Mouse (Mus musculus): ENCODE data around the gene Peli1.

Peli1 gene

DNA sequence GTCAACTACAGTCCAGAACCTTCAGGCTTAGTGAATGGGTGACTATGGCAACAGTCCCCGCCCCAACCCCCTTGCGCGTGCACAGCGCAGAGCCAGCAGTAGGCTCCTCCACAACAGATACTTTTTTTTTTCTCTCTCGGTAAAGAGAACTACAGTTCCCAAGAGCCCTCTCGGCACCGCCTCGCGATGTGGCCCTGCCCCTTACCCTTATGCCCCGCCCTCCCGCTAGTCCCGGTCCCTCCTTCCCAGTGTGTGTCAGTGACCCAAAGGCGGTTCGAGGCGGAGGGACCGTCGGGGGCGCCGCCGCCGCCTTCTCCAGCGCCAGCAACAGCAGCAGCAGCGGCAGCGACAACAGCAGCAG, at the start of gene Peli1:
Gene Peli1 (plus strand): TSS at position 225 of the 361 bp plus-strand sequence.
- peak; percentile 94 to 99 for DNase-seq (ENCODE audit: low spot score in 2 of 2)

DNA sequence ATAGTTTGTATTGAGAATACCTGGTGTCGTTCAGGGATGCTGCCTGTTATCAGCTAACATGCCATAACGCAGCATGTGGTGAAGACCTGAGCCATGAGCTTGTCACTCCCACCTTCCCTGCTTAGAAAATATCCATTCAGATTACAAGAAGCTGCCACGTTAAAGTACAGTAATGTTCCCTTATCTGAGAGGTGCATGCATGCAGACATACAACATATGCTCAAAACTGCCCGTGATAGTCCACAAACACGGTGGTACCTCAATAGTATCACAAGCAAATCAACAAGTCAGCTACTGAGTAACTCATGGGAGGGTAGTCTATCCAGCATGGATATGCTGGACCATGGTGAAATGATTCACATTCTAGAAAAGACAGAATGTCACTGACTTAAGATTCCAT, 48.5 kb upstream of the Peli1 start:
- DNase-seq (ENCODE audit: low spot score in 2 of 2): no peak

DNA sequence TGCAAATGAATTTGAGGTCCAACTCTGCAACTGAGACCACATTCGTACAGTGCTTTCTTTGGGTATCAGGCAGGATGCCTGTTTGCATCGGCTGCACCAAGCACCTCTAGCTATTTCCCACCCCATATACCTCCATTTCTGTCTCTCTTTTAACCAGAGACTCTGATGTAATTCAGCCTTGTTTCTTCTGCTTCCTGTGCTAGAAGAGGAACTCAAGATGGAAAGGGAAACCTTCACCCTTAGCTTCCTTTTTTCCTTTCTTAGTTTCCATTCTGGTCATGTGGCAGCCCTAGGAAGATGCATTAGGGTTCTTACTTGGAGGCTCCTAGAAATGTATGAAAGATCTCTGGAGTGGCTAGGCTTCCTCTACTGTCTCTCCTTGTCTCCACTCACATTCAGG, 44.9 kb upstream of the Peli1 start:
- DNase-seq (ENCODE audit: low spot score in 2 of 2): no peak

DNA sequence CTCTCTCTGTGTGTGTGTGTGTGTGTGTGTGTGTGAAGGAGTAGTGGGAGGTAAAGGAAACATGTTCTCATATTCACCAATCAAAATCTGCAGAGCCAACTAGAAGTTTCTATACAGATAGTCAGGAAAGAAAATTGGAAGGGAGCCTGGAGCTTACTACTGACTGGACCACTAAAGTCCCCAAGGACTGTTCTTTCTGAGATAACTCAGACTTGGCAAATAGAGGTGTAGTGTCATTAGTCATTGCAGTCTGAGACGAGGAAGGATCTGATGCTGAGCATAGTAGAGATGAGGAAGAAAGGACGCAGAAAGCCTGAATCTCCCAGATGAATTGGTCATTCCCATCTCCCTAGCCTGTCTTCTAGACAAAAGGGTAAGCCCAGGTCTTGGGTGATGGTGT, 43.2 kb upstream of the Peli1 start:
- no peak for DNase-seq (ENCODE audit: low spot score in 2 of 2)

DNA sequence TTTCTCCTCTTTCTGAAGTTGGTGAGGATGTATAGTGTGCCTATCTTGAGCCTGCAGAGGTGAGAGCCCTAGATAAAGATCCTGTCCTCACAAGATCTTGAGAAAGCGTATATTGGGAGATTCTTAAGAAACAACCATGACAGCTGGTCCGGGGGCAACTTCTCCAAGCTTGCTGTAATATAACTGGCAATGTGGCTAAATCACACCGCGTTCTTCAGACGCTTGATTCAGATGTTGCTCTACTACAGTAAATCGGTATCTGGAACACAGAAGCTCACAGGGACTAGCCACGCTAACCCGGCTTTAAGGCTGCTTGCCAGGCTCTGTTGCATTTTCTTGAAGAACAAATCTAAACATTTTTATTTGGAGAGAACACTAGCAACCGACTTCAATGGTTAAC, 39.4 kb upstream of the Peli1 start:
- peak in 1 of 2 experiments; percentile 51 for DNase-seq (ENCODE audit: low spot score in 2 of 2)

DNA sequence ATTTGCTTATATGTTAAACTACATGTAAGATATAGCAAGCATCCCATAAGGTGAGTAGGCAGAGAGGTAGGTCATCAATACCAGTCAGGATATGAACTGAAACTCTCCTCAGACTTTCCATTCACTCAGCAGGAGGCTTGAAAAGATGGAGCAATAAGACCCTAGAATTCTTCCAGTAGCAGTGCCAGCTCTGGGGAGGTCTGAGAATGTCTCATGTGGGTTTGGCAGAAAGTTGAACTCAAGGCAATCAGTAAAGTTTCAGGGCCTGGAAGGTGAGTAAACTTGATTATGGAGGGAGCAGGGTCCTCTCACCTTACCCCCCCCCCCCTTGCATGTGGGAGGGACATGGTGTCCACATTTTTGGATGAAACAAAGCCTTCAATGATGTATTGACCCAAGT, 36.5 kb upstream of the Peli1 start:
- no peak for DNase-seq (ENCODE audit: low spot score in 2 of 2)

DNA sequence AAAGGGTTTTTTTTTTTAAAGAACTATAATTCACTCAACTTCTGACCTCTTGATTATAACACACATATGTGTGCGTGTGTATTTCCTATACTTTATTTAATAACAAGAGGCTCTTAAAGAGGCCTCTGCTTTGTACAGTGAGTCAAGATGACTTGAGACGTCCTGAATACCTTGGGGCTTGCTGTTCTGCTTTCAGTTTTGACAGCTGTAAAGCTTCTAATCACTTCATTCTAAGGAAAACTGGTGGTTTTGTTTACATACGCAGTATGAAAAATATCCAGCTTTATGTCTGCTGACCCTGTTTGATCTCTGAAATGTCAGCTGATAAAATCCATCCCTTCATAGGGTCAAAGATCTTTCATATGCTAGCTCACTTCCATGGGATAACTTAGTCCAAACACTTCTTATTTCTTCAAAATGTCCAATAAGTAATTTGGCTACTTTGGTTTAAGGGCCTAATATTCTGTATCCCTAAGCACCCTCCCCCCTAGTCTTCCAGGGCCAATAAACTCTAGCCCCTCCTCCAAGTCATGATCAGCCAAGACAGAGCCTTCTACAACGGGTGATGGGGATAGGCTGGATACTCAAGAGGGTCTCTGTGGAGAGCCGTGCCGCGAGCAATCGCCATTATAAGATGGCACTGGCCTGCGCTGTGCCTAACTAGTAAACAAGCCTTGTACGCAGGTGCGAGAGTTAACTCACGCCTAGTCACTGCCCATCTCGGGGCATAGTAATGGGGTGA, 34.8 kb upstream of the Peli1 start:
- no peak for DNase-seq (ENCODE audit: low spot score in 2 of 2)

DNA sequence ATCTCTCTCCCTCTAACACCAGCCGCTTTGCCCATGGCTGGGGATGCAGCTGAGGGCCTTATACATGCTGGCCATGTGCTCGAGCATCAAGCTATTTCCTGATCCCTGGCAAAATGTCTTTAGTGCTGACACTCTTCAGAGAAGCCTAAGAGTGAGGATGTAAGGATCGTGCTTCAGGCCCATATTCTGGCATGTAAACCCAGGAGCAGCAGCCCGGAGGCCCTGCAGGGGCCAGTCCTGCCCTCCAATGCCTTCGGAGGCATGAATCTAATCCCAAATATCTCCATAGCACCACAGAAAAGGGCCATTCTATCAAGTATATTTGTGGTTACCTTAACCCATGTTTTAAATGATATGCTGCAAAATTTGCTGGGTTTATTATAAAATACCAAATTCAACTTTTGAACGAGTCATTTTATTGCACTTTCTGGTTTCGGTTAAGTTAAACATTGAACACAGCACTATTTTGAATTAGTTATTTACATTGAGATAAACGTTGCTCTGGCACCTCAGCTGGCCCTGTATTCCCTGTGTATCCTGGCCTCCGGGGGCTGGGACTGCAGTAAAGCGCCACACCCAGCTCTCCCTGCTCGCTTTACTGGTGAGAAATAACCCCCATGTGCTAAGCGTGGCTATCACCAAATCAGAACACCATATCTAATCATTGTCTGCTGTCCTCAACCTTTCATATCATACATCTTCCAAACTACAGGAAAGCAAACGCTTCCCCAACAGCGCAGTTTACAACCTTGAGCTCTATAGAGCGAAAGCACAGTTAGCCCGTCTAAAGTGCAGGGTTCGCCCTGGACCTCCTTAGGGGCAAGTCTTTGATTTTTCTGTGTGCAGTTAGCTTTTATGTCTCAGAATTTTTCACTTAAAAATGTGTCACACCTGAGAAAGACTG, 33.3 kb upstream of the Peli1 start:
- DNase-seq (ENCODE audit: low spot score in 2 of 2): no peak

DNA sequence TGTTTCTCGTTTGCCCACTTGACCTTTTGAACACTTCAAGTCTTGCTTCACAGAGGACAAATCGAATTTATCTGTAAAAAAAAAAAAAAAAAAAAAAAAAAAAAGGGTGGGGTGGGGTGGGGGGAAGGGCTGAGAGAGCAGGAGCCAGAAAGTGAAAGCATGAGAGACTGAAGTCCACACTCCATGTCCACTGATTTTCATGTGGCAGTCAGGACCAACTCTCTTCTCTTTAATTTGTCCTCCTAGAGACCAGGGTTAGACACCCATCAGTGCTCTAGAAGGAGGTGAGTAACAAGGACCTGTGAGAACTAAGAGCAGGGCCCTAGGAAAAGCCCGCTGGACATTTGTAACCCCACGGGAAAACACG, 32.7 kb upstream of the Peli1 start:
- DNase-seq (ENCODE audit: low spot score in 2 of 2): no peak

DNA sequence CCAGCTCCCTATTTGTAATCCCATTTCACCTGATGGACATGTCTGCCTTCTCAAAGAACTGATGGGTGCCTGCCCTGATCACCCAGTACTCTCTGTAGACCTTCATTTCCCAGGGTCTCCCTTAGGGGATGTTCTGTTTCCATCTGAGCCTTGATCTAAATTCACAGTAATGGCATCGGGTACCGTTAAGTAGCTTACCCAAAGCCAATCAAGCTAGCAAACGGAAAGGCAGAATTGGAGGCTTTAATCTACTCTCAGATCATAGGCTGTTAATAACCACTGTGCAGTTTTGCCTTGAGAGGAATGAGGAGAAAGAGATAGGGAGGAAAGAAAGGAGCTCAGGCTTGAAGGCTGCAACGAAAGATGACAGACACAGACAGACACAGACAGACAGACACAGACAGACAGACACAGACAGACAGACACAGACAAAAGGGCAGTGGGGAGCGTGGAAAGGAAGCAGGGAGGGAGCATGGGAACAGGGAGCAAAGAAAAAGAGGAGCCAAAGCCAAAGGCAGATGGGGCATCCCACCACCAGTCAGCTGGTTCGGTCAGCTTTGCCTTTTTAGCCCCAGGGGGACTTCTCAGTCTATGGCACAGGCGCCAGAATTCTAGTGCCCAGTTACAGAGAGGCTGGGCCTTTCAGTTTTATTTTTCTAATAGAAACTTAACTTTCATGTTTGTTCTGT, 30.6 kb upstream of the Peli1 start:
- DNase-seq (ENCODE audit: low spot score in 2 of 2): no peak

DNA sequence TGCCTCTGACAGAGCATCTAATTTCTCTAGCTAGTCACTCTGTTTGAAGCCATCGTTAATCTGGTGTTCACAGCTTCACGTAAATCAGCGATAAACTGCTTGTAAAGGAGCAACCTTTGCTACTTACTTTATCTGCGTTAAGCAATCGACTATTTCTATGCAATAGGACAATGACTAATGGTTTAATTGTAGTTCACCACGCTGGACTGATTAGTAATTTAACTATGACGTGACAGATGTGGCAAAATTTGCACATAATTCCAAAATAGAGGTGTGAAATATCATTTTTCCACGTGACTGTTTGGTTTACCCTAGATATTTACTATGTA, 30.1 kb upstream of the Peli1 start:
- no peak for DNase-seq (ENCODE audit: low spot score in 2 of 2)

DNA sequence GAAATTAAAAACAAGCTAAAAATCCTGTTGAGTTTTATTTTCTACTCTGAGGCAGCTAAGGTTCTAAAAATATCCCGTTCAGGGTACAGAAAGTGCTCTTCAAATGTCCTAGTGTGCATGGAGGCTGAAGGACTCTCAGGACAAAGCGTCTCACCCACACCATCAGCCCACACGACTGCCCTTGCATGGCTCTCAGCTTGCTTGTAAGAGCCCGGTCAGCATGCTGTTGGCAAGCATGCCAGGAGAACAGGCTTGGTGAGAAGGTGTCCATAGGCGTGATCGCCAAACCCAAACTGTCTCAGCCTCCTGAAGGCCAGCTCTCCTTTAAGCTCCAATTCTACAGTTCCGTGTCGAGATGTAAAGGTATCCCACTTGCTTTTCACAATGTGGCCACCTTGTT, 29.7 kb upstream of the Peli1 start:
- DNase-seq (ENCODE audit: low spot score in 2 of 2): no peak

DNA sequence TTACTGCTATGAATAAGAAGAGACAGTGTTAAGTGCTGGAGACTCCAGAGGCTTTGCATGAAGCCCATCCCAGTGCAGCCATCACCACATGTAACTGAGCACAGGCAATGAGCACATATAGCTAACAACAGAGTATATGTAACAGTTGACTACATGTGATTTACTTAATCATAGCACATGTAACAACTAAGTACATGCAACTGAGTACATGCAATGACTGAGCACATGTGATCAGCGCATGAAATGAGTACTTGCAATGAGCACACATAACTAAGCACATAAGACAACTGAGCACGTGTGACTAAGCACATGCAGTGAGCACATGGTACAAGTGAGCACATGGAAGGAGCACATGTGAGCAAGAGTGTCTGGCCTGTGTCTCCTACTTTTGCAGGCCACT, 29.0 kb upstream of the Peli1 start:
- DNase-seq (ENCODE audit: low spot score in 2 of 2): no peak

DNA sequence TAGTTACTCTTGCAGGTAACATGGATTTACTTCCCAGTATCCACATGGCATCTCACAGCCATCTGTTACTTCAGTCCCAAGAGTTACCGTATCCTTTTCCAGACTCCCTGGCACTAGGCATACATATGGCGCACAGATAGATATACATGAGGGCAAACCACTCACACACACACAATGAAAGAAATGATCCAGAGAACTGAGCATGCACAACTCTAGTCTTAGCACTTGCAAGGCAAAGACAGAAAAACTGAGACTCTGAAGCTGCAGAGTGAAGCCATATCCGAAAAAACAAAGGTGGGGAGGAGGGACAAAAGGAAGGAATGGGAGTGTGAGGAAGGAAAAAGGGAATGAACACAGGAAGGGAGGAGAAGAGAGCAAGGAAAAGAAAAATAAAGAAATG, 27.8 kb upstream of the Peli1 start:
- no peak for DNase-seq (ENCODE audit: low spot score in 2 of 2)

DNA sequence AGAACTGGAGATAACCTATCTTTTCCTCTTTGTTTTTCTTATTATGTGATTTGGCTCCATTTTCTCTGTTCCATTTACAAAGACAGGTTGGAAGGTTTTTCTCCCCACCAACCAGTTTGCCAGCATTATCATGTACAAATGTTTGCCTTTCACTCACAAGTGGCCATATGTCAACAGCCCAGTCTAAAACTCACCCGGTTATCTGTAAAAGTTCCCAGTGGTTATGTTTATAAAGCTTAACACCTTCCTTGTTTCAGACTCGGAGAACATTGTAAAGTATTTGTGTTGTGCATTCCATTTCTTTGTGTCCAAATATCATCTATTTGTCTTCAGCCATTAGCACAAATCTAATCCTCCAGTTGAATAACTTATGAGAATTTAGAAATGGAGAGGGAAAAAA, 11.7 kb upstream of the Peli1 start:
- no peak for DNase-seq (ENCODE audit: low spot score in 2 of 2)

DNA sequence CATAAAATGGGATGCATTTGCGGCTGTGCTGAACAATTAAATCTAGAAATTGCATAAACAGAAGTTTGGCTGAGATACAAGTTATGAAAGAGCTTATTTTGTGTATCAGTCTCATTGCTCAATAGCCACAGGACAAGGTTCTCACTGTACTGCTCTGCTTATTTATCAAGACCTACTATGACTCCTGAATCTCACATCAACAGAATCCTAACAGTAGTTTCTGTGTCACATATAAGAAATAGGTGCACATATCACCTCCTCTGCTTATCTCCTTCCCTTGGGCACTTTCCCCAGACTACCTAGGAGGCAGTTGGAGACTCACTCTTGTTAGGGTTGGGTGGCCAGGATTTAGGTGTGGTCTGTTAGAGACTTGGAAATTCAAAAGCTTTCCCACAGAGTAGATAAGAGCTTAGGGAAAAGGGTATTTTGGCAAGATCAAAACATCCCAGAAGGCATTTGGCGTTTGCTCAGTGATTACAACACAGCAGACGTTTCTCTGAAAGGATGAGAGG, 11.2 kb upstream of the Peli1 start:
- DNase-seq (ENCODE audit: low spot score in 2 of 2): no peak

DNA sequence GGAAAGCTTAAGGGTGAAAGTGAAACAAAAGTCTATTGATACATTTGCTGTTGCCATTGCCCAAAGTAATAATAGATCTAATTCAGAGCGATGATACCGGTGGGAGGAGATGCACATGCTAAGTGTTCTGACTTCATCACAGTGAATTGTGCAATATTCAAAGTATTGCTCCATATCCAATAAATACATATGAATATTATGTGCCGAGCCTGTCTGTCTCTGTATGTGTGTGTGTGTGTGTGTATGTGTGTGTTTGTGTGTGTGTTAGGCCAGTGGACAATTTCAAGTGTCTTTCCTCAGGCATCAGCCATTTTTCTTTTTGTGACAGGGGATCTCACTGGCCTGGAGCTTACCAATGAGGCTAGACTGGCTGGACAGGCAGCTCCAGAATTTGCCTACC, 9.9 kb upstream of the Peli1 start:
- no peak for DNase-seq (ENCODE audit: low spot score in 2 of 2)

DNA sequence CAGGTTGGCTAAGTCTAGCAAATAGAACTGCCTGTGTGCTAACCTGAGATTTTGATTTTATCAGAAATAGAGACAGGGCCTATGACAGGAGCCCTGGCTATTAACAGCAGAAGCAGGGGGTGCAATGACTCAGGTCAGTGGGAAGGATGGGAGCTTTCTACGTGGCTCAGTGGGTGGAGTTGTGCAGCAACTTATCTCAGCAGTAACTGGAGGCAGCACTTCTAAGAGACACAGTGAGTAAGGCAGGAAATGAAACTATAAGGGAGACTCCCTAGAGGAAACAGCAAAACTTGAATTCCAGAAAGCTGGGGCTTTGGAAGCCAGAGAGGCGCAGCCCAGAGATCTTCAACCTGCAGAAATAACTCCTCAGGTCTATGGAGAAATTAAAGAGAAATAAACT, 8.4 kb upstream of the Peli1 start:
- DNase-seq (ENCODE audit: low spot score in 2 of 2): no peak

DNA sequence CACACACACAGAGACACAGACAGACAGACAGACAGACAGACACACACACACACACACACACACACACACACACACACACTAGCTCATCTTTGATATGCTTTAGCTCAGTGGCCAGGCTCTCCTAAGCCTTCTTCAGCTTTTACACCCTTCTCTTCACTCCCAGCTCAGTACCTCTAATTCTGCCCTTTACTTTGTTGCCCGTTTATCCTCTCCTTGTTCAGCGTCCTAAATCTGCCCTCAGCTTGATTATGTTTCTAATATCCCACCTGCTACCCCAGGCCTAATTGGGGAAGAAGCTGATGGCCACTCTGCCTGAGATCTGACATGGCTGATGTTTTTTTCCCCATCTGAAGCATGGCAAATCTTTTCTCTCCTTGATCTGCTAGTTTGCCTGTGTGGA, 2.7 kb upstream of the Peli1 start:
- no peak for DNase-seq (ENCODE audit: low spot score in 2 of 2)

DNA sequence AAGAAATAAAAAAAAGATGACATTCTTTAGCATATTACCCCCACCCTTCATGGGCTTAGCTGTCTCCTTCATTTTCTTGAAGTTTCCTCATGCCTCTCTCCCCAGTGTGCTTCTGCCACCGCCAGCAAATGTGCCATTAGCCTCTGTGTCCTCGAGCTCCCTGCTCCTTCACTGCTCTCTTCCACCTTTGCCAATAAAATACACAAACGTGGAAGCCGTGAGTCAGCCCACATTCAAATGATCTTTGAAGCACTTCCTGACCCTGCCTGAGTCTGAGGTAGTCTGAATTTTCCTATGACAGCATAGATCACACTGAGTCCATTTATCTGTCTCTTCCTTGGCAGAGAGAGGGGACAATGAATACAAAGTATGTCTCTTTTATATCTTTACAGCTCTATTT, 1.5 kb upstream of the Peli1 start:
- DNase-seq (ENCODE audit: low spot score in 2 of 2): no peak

DNA sequence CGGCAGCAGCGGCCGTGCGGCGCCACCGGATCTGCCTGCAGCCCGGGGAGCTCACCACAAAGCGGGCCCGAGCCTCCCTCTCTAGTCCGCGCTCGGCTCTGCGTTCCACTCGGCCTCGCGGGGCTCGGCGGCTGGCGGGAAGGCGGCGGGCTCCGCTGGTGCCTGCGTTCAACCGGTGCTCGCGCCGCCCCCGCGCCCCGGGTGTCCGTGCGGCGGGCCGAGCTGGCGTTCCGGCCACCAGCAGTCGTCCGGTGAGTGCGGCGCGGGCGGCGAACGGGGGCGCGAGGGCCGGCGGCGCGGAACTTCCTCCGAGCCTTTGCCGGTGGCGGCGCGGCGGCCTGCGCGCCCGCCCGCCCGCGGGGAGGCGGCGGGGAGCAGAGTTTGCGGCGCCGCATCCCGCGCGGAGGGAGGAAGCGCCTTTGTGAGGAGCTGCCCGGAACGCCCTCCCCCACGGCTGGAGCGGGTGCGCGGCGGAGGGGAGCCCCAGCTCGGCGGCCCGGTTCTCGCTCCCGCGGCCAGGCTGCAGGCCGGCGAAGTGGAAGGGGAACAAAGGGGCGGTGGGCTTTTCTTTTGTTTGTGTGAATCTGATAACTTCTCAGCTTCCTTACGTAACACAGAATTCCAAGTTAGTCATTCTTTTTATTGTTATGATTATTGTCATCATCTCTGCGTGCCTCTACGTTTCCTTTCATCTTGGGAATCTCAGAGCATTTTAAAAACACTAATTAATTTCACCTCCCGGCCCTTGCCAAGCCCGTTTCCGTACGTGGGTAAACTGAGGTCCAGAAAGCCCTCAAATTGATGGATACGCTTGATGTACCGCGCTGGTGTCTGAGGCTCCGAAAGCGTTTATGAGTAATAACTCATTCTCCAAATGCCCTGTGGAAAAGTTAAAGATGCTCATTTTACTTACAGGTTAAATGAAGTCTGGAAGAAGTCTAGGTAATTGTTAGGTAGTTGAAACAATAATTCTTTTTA, 626 bp downstream of the Peli1 start:
- peak; percentile 40 to 68 for DNase-seq (ENCODE audit: low spot score in 2 of 2)

DNA sequence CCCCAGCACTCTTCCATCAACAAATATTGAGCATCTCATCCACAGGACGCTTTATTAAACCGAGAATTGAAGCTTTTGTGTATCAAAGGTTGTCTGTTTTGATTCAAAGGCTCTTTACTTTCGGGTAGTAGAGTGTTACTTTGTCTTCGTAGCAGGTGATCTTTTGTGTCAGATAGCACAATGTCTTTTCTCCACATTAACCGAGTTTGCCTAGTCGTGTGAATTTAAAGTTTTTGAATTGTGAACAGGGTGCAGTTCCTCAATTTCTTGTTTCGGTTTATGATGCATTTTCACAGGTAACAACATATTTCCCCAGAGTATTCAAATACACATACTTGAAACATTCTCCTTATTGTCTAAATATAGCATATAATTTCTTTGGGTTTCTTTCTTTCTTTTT, 1.5 kb downstream of the Peli1 start:
- no peak for DNase-seq (ENCODE audit: low spot score in 2 of 2)
